23 mouse cellular contexts compared by ENCODE assay signal in the genomic region with DNA sequence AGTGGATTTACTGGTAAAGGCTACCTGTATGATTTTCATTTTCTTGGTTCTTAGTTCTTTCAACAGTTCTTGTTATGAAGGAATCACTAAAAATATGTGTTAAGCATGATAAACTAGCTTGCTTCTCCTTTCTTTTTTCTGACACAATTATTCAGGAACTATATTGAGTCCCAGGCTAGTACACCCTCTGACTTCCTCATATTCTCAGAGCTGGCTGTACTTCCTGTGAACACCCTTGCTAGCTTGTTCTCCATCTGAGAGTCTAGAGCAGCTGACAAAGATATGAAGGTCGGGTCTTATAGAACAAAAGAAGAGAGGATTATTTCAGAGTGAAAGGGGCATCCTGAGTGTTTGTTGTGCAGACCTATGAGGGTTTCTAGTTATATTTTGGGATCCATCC. TPM values are rescaled to one million over a fixed set of nuclear protein-coding genes. Genes with fewer than 3 reads are reported as not detected.
A peak's percentile ranks its signal among the peaks of the same experiment; 100 is the strongest.
DNase-seq lines count a peak whose midpoint lies in the region; ATAC-seq and TF ChIP-seq lines count a peak whose summit lies in the region.
"Had no signal": no experiment of that assay in that cellular context is flagged by ENCODE, and none has a peak within 500 bp of the region (broad histone marks: within the 10 kb centered on the region; RNA-seq: fewer than 3 reads in every experiment).

No protein-coding gene starts in this region.

- ATAC-seq in liver, postnatal 0 days = no peak
- no peak for ATAC-seq in liver, embryonic 11.5 days (replicated peaks; ENCODE audit: low FRiP score)
- peak; percentile 100 for ATAC-seq in common myeloid progenitor, adult 5-6 weeks (replicated peaks; ENCODE audit: low read depth, poor library complexity, severe bottlenecking)
- peak; percentile 92 for ATAC-seq in monocyte, adult 5-6 weeks (replicated peaks; ENCODE audit: insufficient number of reproducible peaks, low FRiP score, low TSS enrichment, poor library complexity, severe bottlenecking)
- ATAC-seq: forebrain, embryonic 13.5 days; hindbrain, postnatal 0 days; intestine, embryonic 16.5 days had no signal

- no peak for TF ChIP-seq CTCF in liver, postnatal 0 days (IDR thresholded peaks at IDR 0.05; ENCODE audit: low read depth)

- H3K9me3 ChIP-seq in liver, postnatal 0 days (ENCODE audit: low read length) = no peaks in the 10 kb centered on the region
- H3K9me3 ChIP-seq in liver, embryonic 11.5 days (ENCODE audit: control insufficient read depth, low read length) = no peaks in the 10 kb centered on the region
- no peaks in the 10 kb centered on the region for H3K9me3 ChIP-seq in embryonic facial prominence, embryonic 10.5 days
- H3K9me3 ChIP-seq: forebrain, embryonic 13.5 days; heart, embryonic 10.5 days; hindbrain, embryonic 10.5 days; liver, embryonic 13.5 days; lung, embryonic 15.5 days had no signal

- no peaks in the 10 kb centered on the region for H3K27me3 ChIP-seq in liver, postnatal 0 days (ENCODE audit: insufficient read depth, low read length)
- no peaks in the 10 kb centered on the region for H3K27me3 ChIP-seq in liver, embryonic 11.5 days (replicated peaks; ENCODE audit: control insufficient read depth, insufficient read depth, low read length)
- no peaks in the 10 kb centered on the region for H3K27me3 ChIP-seq in embryonic facial prominence, embryonic 10.5 days (replicated peaks; ENCODE audit: low read depth, poor library complexity, severe bottlenecking)
- H3K27me3 ChIP-seq: forebrain, embryonic 13.5 days; liver, embryonic 13.5 days; lung, embryonic 15.5 days had no signal

- WGBS in liver, postnatal 0 days (ENCODE audit: insufficient replicate concordance) = 23% methylated on average over 1 of the region's 1 CpGs
- 37% methylated on average over 1 of the region's 1 CpGs for WGBS in liver, embryonic 11.5 days
- 55% methylated on average over 1 of the region's 1 CpGs for WGBS in embryonic facial prominence, embryonic 10.5 days

- DNase-seq in liver, postnatal 0 days = no peak
- no peak for DNase-seq in liver, embryonic 11.5 days (ENCODE audit: low spot score)
- DNase-seq in A20 (ENCODE audit: low read depth, low spot score) = peak; percentile 12
- no peak for DNase-seq in embryonic facial prominence, embryonic 10.5 days (ENCODE audit: low spot score)
- no peak for DNase-seq in cerebellum, adult 18-20 months
- DNase-seq: adrenal gland, postnatal 10 days; B cell, adult 2 months; cerebellum, postnatal 10 days; kidney, postnatal 36 days; layer of hippocampus, postnatal 36 days; liver, embryonic 13.5 days; right cerebral cortex, postnatal 14 days; thymus, postnatal 14 days had no signal

- H3K9ac ChIP-seq in liver, postnatal 0 days (replicated peaks) = no peak overlapping the region
- H3K9ac ChIP-seq in liver, embryonic 11.5 days (ENCODE audit: low read depth, low read length) = no peak overlapping the region
- H3K9ac ChIP-seq: forebrain, embryonic 13.5 days; liver, embryonic 13.5 days; lung, embryonic 15.5 days had no signal

- H3K4me3 ChIP-seq in liver, postnatal 0 days (ENCODE audit: low read depth, low read length) = no peak overlapping the region
- no peak overlapping the region for H3K4me3 ChIP-seq in liver, embryonic 11.5 days (ENCODE audit: low read depth, low read length)
- no peak overlapping the region for H3K4me3 ChIP-seq in embryonic facial prominence, embryonic 10.5 days
- H3K4me3 ChIP-seq: forebrain, embryonic 13.5 days; heart, embryonic 10.5 days; hindbrain, embryonic 10.5 days; liver, embryonic 13.5 days; lung, embryonic 15.5 days had no signal

- no peaks in the 10 kb centered on the region for H3K4me1 ChIP-seq in liver, postnatal 0 days (ENCODE audit: insufficient read depth)
- H3K4me1 ChIP-seq in liver, embryonic 11.5 days (replicated peaks; ENCODE audit: control insufficient read depth, insufficient read depth, low read length) = no peaks in the 10 kb centered on the region
- no peaks in the 10 kb centered on the region for H3K4me1 ChIP-seq in embryonic facial prominence, embryonic 10.5 days
- H3K4me1 ChIP-seq: forebrain, embryonic 13.5 days; hindbrain, embryonic 10.5 days; liver, embryonic 13.5 days had no signal

- no peak for TF ChIP-seq EP300 in liver, postnatal 0 days (IDR thresholded peaks at IDR 0.05; ENCODE audit: low read depth)

- H3K27ac ChIP-seq in liver, postnatal 0 days (ENCODE audit: low read depth) = 0 out of 2 replicates have a peak overlapping the region, but pooled peaks have one; percentile 12
- no peak overlapping the region for H3K27ac ChIP-seq in liver, embryonic 11.5 days (ENCODE audit: low read depth, low read length)
- H3K27ac ChIP-seq in embryonic facial prominence, embryonic 10.5 days (replicated peaks) = no peak overlapping the region
- H3K27ac ChIP-seq: forebrain, embryonic 13.5 days; heart, embryonic 10.5 days; hindbrain, embryonic 10.5 days; hindbrain, postnatal 0 days; liver, embryonic 13.5 days; lung, embryonic 15.5 days had no signal

- no peak overlapping the region for H3K4me2 ChIP-seq in liver, postnatal 0 days (ENCODE audit: low read depth, low read length)
- H3K4me2 ChIP-seq in liver, embryonic 11.5 days = no peak overlapping the region
- H3K4me2 ChIP-seq: forebrain, embryonic 13.5 days; liver, embryonic 13.5 days; lung, embryonic 15.5 days had no signal

- no peaks in the 10 kb centered on the region for H3K36me3 ChIP-seq in liver, postnatal 0 days (replicated peaks; ENCODE audit: insufficient read depth, low read length)
- H3K36me3 ChIP-seq in liver, embryonic 11.5 days (ENCODE audit: control insufficient read depth, insufficient read depth, low read length) = no peaks in the 10 kb centered on the region
- H3K36me3 ChIP-seq in embryonic facial prominence, embryonic 10.5 days (replicated peaks) = no peaks in the 10 kb centered on the region
- H3K36me3 ChIP-seq: heart, embryonic 10.5 days; hindbrain, embryonic 10.5 days; liver, embryonic 13.5 days; lung, embryonic 15.5 days had no signal

RNA-seq across cellular contexts. Expression of a gene that starts 7.1 kb away (rescaled TPM):
- 1.6 TPM in 2 replicates for polyA plus RNA-seq in liver, postnatal 0 days (2015; fragmentation: Nextera tagmentation; extraction: Ambion mirVana)
- polyA plus RNA-seq in liver, embryonic 11.5 days (2014; fragmentation: Nextera tagmentation; extraction: Ambion mirVana) = not detected in 2 replicates
- total RNA-seq in common myeloid progenitor, adult 5-6 weeks (2017) = not detected in 2 replicates
- total RNA-seq in monocyte, adult 5-6 weeks (2017) = not detected in 3 replicates
- polyA plus RNA-seq in embryonic facial prominence, embryonic 10.5 days (2016; fragmentation: Nextera tagmentation; extraction: Ambion mirVana) = 0.45 and 1.1 TPM in 2 replicates
- total RNA-seq: gastrocnemius, adult 18-20 months had no signal
- polyA plus RNA-seq: kidney, embryonic 14.5 days had no signal

RNA-seq across cellular contexts. Expression of a gene that starts 24.8 kb away (rescaled TPM):
- polyA plus RNA-seq in liver, postnatal 0 days (2015; fragmentation: Nextera tagmentation; extraction: Ambion mirVana) = 9.7 and 11.8 TPM in 2 replicates
- 42.9 and 45.7 TPM in 2 replicates for polyA plus RNA-seq in liver, embryonic 11.5 days (2014; fragmentation: Nextera tagmentation; extraction: Ambion mirVana)
- 68.9 and 70.1 TPM in 2 replicates for total RNA-seq in common myeloid progenitor, adult 5-6 weeks (2017)
- 66.6 to 145 TPM (median 139 TPM) in 3 replicates for total RNA-seq in monocyte, adult 5-6 weeks (2017)
- polyA plus RNA-seq in embryonic facial prominence, embryonic 10.5 days (2016; fragmentation: Nextera tagmentation; extraction: Ambion mirVana) = 72.8 and 76.0 TPM in 2 replicates

RNA-seq across cellular contexts. Expression of a gene that starts 48.9 kb away (rescaled TPM):
- 323 and 339 TPM in 2 replicates for polyA plus RNA-seq in liver, postnatal 0 days (2015; fragmentation: Nextera tagmentation; extraction: Ambion mirVana)
- polyA plus RNA-seq in liver, embryonic 11.5 days (2014; fragmentation: Nextera tagmentation; extraction: Ambion mirVana) = 539 and 542 TPM in 2 replicates
- total RNA-seq in common myeloid progenitor, adult 5-6 weeks (2017) = 391 and 402 TPM in 2 replicates
- 134 to 175 TPM (median 154 TPM) in 3 replicates for total RNA-seq in monocyte, adult 5-6 weeks (2017)
- 579 and 587 TPM in 2 replicates for polyA plus RNA-seq in embryonic facial prominence, embryonic 10.5 days (2016; fragmentation: Nextera tagmentation; extraction: Ambion mirVana)

Comparison
In these comparisons a context has a peak if more than half of its experiments do, and no peak if none do; other contexts are left out.
1. ATAC-seq: peak in common myeloid progenitor, adult 5-6 weeks (single experiment) and monocyte, adult 5-6 weeks (single experiment); none in liver, postnatal 0 days (single experiment) and liver, embryonic 11.5 days (single experiment).